Mouse (Mus musculus) CH12.LX (cell line): ENCODE results near the gene Ntrk3.

ENCODE experiments used
- CTCF ChIP-seq, 2 experiments: IDR thresholded peaks in 1 of 2; conservative IDR thresholded peaks in 1 of 2; 2 replicates each; pipeline ENCODE4 v1.5.1; 2011 to 2012; ENCODE audit warnings: low read depth in 2 of 2, low read length in 2 of 2, improper control_type of control experiment in 1 of 2, inconsistent platforms in 1 of 2, mild to moderate bottlenecking in 1 of 2, moderate library complexity in 1 of 2
- GABPA ChIP-seq: IDR thresholded peaks from 2 replicates; pipeline ENCODE4 v1.6.1; 2012; ENCODE audit warnings: low read depth, low read length, improper control_type of control experiment, inconsistent platforms; ENCODE audit not compliant: insufficient replicate concordance
- MXI1 ChIP-seq: IDR thresholded peaks from 2 replicates; pipeline ENCODE4 v1.6.1; 2011; ENCODE audit warnings: mild to moderate bottlenecking, low read depth, low read length, improper control_type of control experiment
- POLR2A ChIP-seq: IDR thresholded peaks from 2 replicates; pipeline ENCODE4 v1.6.1; 2011; ENCODE audit warnings: low read depth, mild to moderate bottlenecking, improper control_type of control experiment, low read length

DNA sequence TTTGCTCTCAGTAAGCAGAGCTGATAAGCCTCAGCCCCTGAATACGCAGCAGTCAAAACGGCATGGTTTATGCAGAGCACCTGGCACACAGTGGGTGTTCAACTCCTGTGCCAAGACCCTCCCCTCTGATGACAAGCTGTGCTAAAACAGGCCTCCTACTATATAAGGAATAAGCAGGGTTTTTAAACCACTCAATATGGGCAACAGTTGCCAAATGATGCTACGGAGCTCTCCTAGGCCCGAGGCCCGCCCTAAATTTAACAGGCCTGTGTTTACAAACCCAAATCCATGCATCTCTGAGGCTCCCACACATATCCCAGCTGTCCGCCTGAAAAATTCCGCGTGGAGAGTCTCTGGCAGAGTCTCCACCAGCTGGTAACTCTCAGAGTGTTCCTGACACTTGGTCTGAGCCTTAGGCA, 19.6 kb downstream of the Ntrk3 start:
- TF ChIP-seq POLR2A: no peak
- no peak for TF ChIP-seq MXI1
- TF ChIP-seq CTCF (conservative IDR thresholded peaks at IDR 0.05 in 1 of 2, IDR thresholded peaks at IDR 0.05 in 1 of 2; ENCODE audit: low read depth in 2 of 2, low read length in 2 of 2): no peak
- no peak for TF ChIP-seq GABPA
